ENCODE assay signal across 10 mouse cellular contexts in genomic region chr1:132853312-132853711, GRCm38 (mm10). TPM values are rescaled to one million over a fixed set of nuclear protein-coding genes. Genes with fewer than 3 reads are reported as not detected.
DNase-seq lines count a peak whose midpoint lies in the region; ATAC-seq and TF ChIP-seq lines count a peak whose summit lies in the region.
"Had no signal": no experiment of that assay in that cellular context is flagged by ENCODE, and none has a peak within 500 bp of the region (broad histone marks: within the 10 kb centered on the region; RNA-seq: fewer than 3 reads in every experiment).

No protein-coding gene starts in this region.

- no peak overlapping the region for H3K4me2 ChIP-seq in limb, embryonic 13.5 days (replicated peaks)
- no peak overlapping the region for H3K4me2 ChIP-seq in intestine, embryonic 15.5 days (replicated peaks)

- H3K27me3 ChIP-seq in limb, embryonic 13.5 days, result peaks cover 33% of the 10 kb centered on the region
- H3K27me3 ChIP-seq in limb, embryonic 10.5 days (ENCODE audit: low read depth, poor library complexity, severe bottlenecking), result 0 out of 2 replicates have a peak, but pooled peaks cover 11% of the 10 kb centered on the region
- H3K27me3 ChIP-seq in intestine, embryonic 15.5 days (replicated peaks), result no peaks in the 10 kb centered on the region

- intact Hi-C loops in gastrocnemius, adult 2 months (cut with DNase I), result no loop called here
- intact Hi-C loops in heart, postnatal 10 days (cut with DNase I), result no loop called here

- no peak for DNase-seq in limb, embryonic 10.5 days (ENCODE audit: low spot score)
- peak; percentile 59 for DNase-seq in gastrocnemius, adult 2 months
- DNase-seq in heart, postnatal 10 days, result peak; percentile 69 to 72
- peak; percentile 46 to 48 for DNase-seq in right cerebral cortex, adult 2 months (ENCODE audit: low spot score in 2 of 2)
- no peak for DNase-seq in c-Kit-positive CD71-positive TER-119-positive erythroid progenitor cells, embryonic 14.5 days (ENCODE audit: low spot score)
- DNase-seq in thymus, postnatal 36 days, result no peak
- DNase-seq: adrenal gland, postnatal 36 days had no signal

- no peak for TF ChIP-seq CTCF in gastrocnemius, adult 2 months (IDR thresholded peaks at IDR 0.05)

- H3K4me3 ChIP-seq in limb, embryonic 13.5 days, result no peak overlapping the region
- H3K4me3 ChIP-seq in limb, embryonic 10.5 days, result no peak overlapping the region
- no peak overlapping the region for H3K4me3 ChIP-seq in gastrocnemius, adult 2 months
- H3K4me3 ChIP-seq in intestine, embryonic 15.5 days (replicated peaks), result no peak overlapping the region

- H3K36me3 ChIP-seq in limb, embryonic 13.5 days, result no peaks in the 10 kb centered on the region
- no peaks in the 10 kb centered on the region for H3K36me3 ChIP-seq in limb, embryonic 10.5 days
- H3K36me3 ChIP-seq in intestine, embryonic 15.5 days, result no peaks in the 10 kb centered on the region

- no peak overlapping the region for H3K27ac ChIP-seq in limb, embryonic 13.5 days
- no peak overlapping the region for H3K27ac ChIP-seq in limb, embryonic 10.5 days
- 0 out of 2 replicates have a peak overlapping the region, but pooled peaks have one; percentile 40 for H3K27ac ChIP-seq in gastrocnemius, adult 2 months
- H3K27ac ChIP-seq in intestine, embryonic 15.5 days, result no peak overlapping the region
- H3K27ac ChIP-seq: kidney, postnatal 0 days had no signal

- 25% methylated on average over 8 of the region's 8 CpGs for WGBS in limb, embryonic 13.5 days
- WGBS in limb, embryonic 10.5 days, result 24% methylated on average over 8 of the region's 8 CpGs
- WGBS in intestine, embryonic 15.5 days, result 23% methylated on average over 8 of the region's 8 CpGs

- no peaks in the 10 kb centered on the region for H3K4me1 ChIP-seq in limb, embryonic 13.5 days
- H3K4me1 ChIP-seq in limb, embryonic 10.5 days, result peaks cover 7% of the 10 kb centered on the region; the same call in 1 of the 2 replicates
- 0 out of 2 replicates have a peak, but pooled peaks cover 3% of the 10 kb centered on the region for H3K4me1 ChIP-seq in intestine, embryonic 15.5 days (replicated peaks)

- H3K9ac ChIP-seq in limb, embryonic 13.5 days, result no peak overlapping the region
- no peak overlapping the region for H3K9ac ChIP-seq in intestine, embryonic 15.5 days

- peak; percentile 86 for ATAC-seq in limb, embryonic 13.5 days (ENCODE audit: low FRiP score, low read depth)
- no peak for ATAC-seq in intestine, embryonic 15.5 days

- H3K9me3 ChIP-seq in limb, embryonic 13.5 days, result peaks cover 9% of the 10 kb centered on the region
- no peaks in the 10 kb centered on the region for H3K9me3 ChIP-seq in limb, embryonic 10.5 days (replicated peaks)
- H3K9me3 ChIP-seq in intestine, embryonic 15.5 days, result no peaks in the 10 kb centered on the region

RNA-seq across cellular contexts. Expression of gene Lrrn2, which starts 26.8 kb away (rescaled TPM):
- 5.3 and 5.5 TPM in 2 replicates for polyA plus RNA-seq in limb, embryonic 13.5 days (2015; fragmentation: Nextera tagmentation; extraction: Ambion mirVana)
- 1.3 and 2.4 TPM in 2 replicates for polyA plus RNA-seq in limb, embryonic 10.5 days (2016; fragmentation: Nextera tagmentation; extraction: Ambion mirVana)
- under 1 TPM; 0.33 to 0.73 TPM for total RNA-seq in gastrocnemius, adult 2 months (2021)
- total RNA-seq in heart, postnatal 10 days (2021), result 1 to 10 TPM; 4.7 to 6.0 TPM
- polyA plus RNA-seq in intestine, embryonic 15.5 days (2015; fragmentation: Nextera tagmentation; extraction: Ambion mirVana), result 4.9 TPM in 2 replicates

Comparison
In these comparisons a context has a peak if more than half of its experiments do, and no peak if none do; other contexts are left out.
1. DNase-seq: peak in gastrocnemius, adult 2 months (single experiment), heart, postnatal 10 days (2 of 2) and right cerebral cortex, adult 2 months (2 of 2); none in limb, embryonic 10.5 days (single experiment), c-Kit-positive CD71-positive TER-119-positive erythroid progenitor cells, embryonic 14.5 days (single experiment) and thymus, postnatal 36 days (0 of 2).